Mouse (Mus musculus) MEL (cell line): ENCODE data around the gene Agpat1. TPM values are rescaled to one million over a fixed set of nuclear protein-coding genes. Genes with fewer than 3 reads are reported as not detected.

Experiments used
- DNase-seq: peaks from one replicate; pipeline ENCODE4 v3.0.0; 2011; ENCODE audit warnings: low read depth, low spot score
- H3K27ac ChIP-seq: 2 replicates; pipeline ENCODE4 v1.5.1; 2012; ENCODE audit warnings: low read depth, mild to moderate bottlenecking, control low read depth, low read length, moderate library complexity; ENCODE audit not compliant: control insufficient read depth
- H3K27me3 ChIP-seq, 2 experiments: fragments of 150-350 bp in 1 of 2; sonication (generic) in 1 of 2; 2 replicates each; pipeline ENCODE4 v1.6.1; 2012; ENCODE audit warnings: low read length in 2 of 2, mild to moderate bottlenecking in 2 of 2, improper control_type of control experiment in 1 of 2, moderate library complexity in 1 of 2; ENCODE audit not compliant: insufficient read depth in 2 of 2, control insufficient read depth in 1 of 2
- H3K36me3 ChIP-seq, 2 experiments: 2 replicates each; pipeline ENCODE4 v1.6.1; 2012 to 2014; ENCODE audit warnings: low read length in 2 of 2, improper control_type of control experiment in 1 of 2, inconsistent platforms in 1 of 2, mild to moderate bottlenecking in 1 of 2; ENCODE audit not compliant: insufficient read depth in 2 of 2, control insufficient read depth in 1 of 2
- H3K4me1 ChIP-seq, 2 experiments: fragments of 150-350 bp in 1 of 2; sonication (generic) in 1 of 2; 2 replicates each; pipeline ENCODE4 v1.6.1; 2012; ENCODE audit warnings: low read length in 2 of 2, improper control_type of control experiment in 1 of 2, mild to moderate bottlenecking in 1 of 2; ENCODE audit not compliant: insufficient read depth in 2 of 2, control insufficient read depth in 1 of 2
- H3K4me3 ChIP-seq, 2 experiments: fragments of 150-350 bp in 1 of 2; sonication (generic) in 1 of 2; 2 replicates each; pipeline ENCODE4 v1.5.1; 2012; ENCODE audit warnings: low read depth in 2 of 2, low read length in 2 of 2, mild to moderate bottlenecking in 2 of 2, moderate library complexity in 2 of 2, control low read depth in 1 of 2, improper control_type of control experiment in 1 of 2; ENCODE audit not compliant: control insufficient read depth in 1 of 2, insufficient read depth in 1 of 2
- H3K79me2 ChIP-seq: 2 replicates; pipeline ENCODE4 v1.6.1; 2012; ENCODE audit warnings: mild to moderate bottlenecking, low read length, moderate library complexity; ENCODE audit not compliant: control insufficient read depth, poor library complexity, insufficient read depth
- H3K9ac ChIP-seq: 2 replicates; pipeline ENCODE4 v1.6.1; 2012; ENCODE audit warnings: low read depth, mild to moderate bottlenecking, control low read depth, low read length, moderate library complexity; ENCODE audit not compliant: control insufficient read depth, poor library complexity, severe bottlenecking
- H3K9me3 ChIP-seq: fragments of 150-350 bp; sonication (generic); replicated peaks from 2 replicates; pipeline ENCODE4 v1.6.1; 2012; ENCODE audit warnings: mild to moderate bottlenecking, low read length, improper control_type of control experiment, moderate library complexity; ENCODE audit not compliant: insufficient read depth
- CTCF ChIP-seq, 3 experiments: IDR thresholded peaks in 2 of 3; conservative IDR thresholded peaks in 1 of 3; 2 replicates each; pipeline ENCODE4 v1.5.1; 2011 to 2012; ENCODE audit warnings: low read length in 3 of 3, low read depth in 2 of 3, mild to moderate bottlenecking in 2 of 3, improper control_type of control experiment in 1 of 3, inconsistent platforms in 1 of 3, mixed read lengths in 1 of 3, moderate library complexity in 1 of 3; ENCODE audit not compliant: control insufficient read depth in 1 of 3, insufficient read depth in 1 of 3, poor library complexity in 1 of 3, severe bottlenecking in 1 of 3
- E2F4 ChIP-seq: IDR thresholded peaks from 2 replicates; pipeline ENCODE4 v1.6.1; 2011; ENCODE audit warnings: low read depth, low read length, improper control_type of control experiment, borderline replicate concordance
- ELF1 ChIP-seq: IDR thresholded peaks from 2 replicates; pipeline ENCODE4 v1.6.1; 2014; ENCODE audit warnings: low read depth, mild to moderate bottlenecking, inconsistent platforms, low read length, improper control_type of control experiment, moderate library complexity
- GABPA ChIP-seq: IDR thresholded peaks from 2 replicates; pipeline ENCODE4 v1.6.1; 2012; ENCODE audit warnings: low read depth, mild to moderate bottlenecking, inconsistent platforms, low read length, improper control_type of control experiment, moderate library complexity
- MAFK ChIP-seq: IDR thresholded peaks from 2 replicates; pipeline ENCODE4 v1.6.1; 2011; ENCODE audit warnings: low read depth, mild to moderate bottlenecking, low read length, improper control_type of control experiment, borderline replicate concordance
- MAX ChIP-seq: IDR thresholded peaks from 2 replicates; pipeline ENCODE4 v1.6.1; 2011; ENCODE audit warnings: low read length, improper control_type of control experiment
- MEF2A ChIP-seq: IDR thresholded peaks from 2 replicates; pipeline ENCODE4 v1.6.1; 2014; ENCODE audit warnings: low read depth, mild to moderate bottlenecking, inconsistent platforms, low read length, improper control_type of control experiment; ENCODE audit not compliant: poor library complexity, insufficient replicate concordance, severe bottlenecking; ENCODE audit errors: extremely low read depth
- MXI1 ChIP-seq: IDR thresholded peaks from 2 replicates; pipeline ENCODE4 v1.6.1; 2011; ENCODE audit warnings: mild to moderate bottlenecking, low read depth, low read length, improper control_type of control experiment
- MYB ChIP-seq: IDR thresholded peaks from 2 replicates; pipeline ENCODE4 v1.6.1; 2011; ENCODE audit warnings: mild to moderate bottlenecking, low read depth, low read length, improper control_type of control experiment
- SIN3A ChIP-seq: IDR thresholded peaks from 2 replicates; pipeline ENCODE4 v1.6.1; 2012; ENCODE audit warnings: low read length, improper control_type of control experiment, inconsistent platforms
- TAL1 ChIP-seq: IDR thresholded peaks from 2 replicates; pipeline ENCODE4 v1.6.1; 2012; ENCODE audit warnings: mild to moderate bottlenecking, inconsistent platforms, low read length, moderate library complexity, mixed read lengths
- TBP ChIP-seq: IDR thresholded peaks from 2 replicates; pipeline ENCODE4 v1.8.0; 2011; ENCODE audit warnings: low read depth, low read length, improper control_type of control experiment
- TCF12 ChIP-seq: IDR thresholded peaks from 2 replicates; pipeline ENCODE4 v1.6.1; 2014; ENCODE audit warnings: low read depth, mild to moderate bottlenecking, inconsistent platforms, low read length, improper control_type of control experiment, moderate library complexity
- UBTF ChIP-seq: IDR thresholded peaks from 2 replicates; pipeline ENCODE4 v1.6.1; 2012; ENCODE audit warnings: low read depth, mild to moderate bottlenecking, inconsistent platforms, low read length, improper control_type of control experiment, moderate library complexity, borderline replicate concordance; ENCODE audit not compliant: insufficient read depth
- polyA plus RNA-seq, 2 experiments: library from polyadenylated mRNA; stranded (reverse) in 1 of 2; unstranded in 1 of 2; fragments of >175 nt in 1 of 2; fragments of >200 nt in 1 of 2; gene quantifications; 2 replicates each; pipeline versions ENCODE4 v1.2.1 to v1.2.4; 2012; ENCODE audit warnings: low replicate concordance in 2 of 2, low read depth in 1 of 2; ENCODE audit not compliant: insufficient read length in 2 of 2, insufficient read depth in 1 of 2, missing spikeins in 1 of 2
- total RNA-seq: library from RNA; depleted of rRNA; stranded (reverse); fragments of 300-350 nt; gene quantifications from 2 replicates; pipeline ENCODE4 v1.2.3, GENCODE M21; 2012

Gene Agpat1
- total and polyA plus RNA-seq, 3 experiments, result 85.2 to 153 TPM; not detected in 1

- Histone ChIP-seq H3K36me3 (peaks cover 0 to 5% of the 10 kb centered on the region in 2 experiments; a peak in 2 of 4 replicates), H3K27me3 (no peaks in the 10 kb centered on the region), H3K9me3 (no peaks in the 10 kb centered on the region), H3K4me3 (no peak overlapping the region), H3K27ac (no peak overlapping the region), H3K79me2 (peaks cover 9% of the 10 kb centered on the region; the same call in 1 of the 2 replicates), H3K9ac (no peak overlapping the region), H3K4me1 (peaks cover 2 to 9% of the 10 kb centered on the region in 2 experiments; a peak in 3 of 4 replicates)
- TF ChIP-seq E2F4, result no peak
- no peak for DNase-seq
Observed at GRCm38 (mm10) chr17:34583397-34583796, 20.7 kb upstream of the Agpat1 start.

DNA sequence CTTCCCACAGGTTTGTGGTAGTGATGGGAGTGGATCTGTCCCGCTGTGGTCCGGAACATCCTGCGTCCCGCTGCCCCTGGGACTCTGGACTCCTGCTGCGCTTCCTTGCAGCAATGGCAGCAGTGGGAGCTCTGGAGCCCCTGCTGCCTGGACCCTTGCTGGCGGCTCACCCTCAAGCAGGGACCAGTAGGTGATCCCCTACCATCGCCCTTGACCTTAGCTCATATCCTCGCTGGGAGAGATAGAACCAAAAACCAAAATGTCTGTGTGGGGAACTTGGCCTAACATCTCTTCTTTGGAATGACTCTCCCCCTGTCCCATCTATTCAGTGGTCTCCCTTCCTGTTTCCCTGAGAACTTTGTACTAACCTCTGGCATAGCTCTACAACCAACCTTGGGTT is 20.2 kb upstream of the Agpat1 start:
- H3K36me3 ChIP-seq, result peaks cover 0 to 10% of the 10 kb centered on the region in 2 experiments; a peak in 2 of 4 replicates

GRCm38 (mm10) chr17:34585121-34585520 is 18.9 kb upstream of the Agpat1 start:
- Histone ChIP-seq H3K79me2 (peaks cover 9% of the 10 kb centered on the region; the same call in 1 of the 2 replicates), H3K4me3 (no peak overlapping the region), H3K4me1 (peaks cover 7 to 21% of the 10 kb centered on the region in 2 experiments), H3K9me3 (no peaks in the 10 kb centered on the region), H3K36me3 (peaks cover 0 to 18% of the 10 kb centered on the region in 2 experiments; a peak in 2 of 4 replicates), H3K27ac (no peak overlapping the region), H3K9ac (no peak overlapping the region), H3K27me3 (no peaks in the 10 kb centered on the region)
- DNase-seq, result no peak
- no peak for TF ChIP-seq MAFK
- no peak for TF ChIP-seq MXI1
- TF ChIP-seq SIN3A, result no peak
- TF ChIP-seq TBP, result no peak
- TF ChIP-seq MYB, result no peak
- no peak for TF ChIP-seq ELF1

More for the DNA sequence above, 20.2 kb upstream of the Agpat1 start:
- TF ChIP-seq TCF12, result no peak
- TF ChIP-seq E2F4, result no peak
- TF ChIP-seq MAX, result no peak
- TF ChIP-seq MEF2A, result no peak
- TF ChIP-seq UBTF, result no peak
- TF ChIP-seq GABPA, result no peak
- no peak for TF ChIP-seq CTCF (IDR thresholded peaks at IDR 0.05 in 2 of 3, conservative IDR thresholded peaks at IDR 0.05 in 1 of 3; ENCODE audit: control insufficient read depth in 1 of 3, insufficient read depth in 1 of 3, low read depth in 2 of 3, low read length in 3 of 3, poor library complexity in 1 of 3, severe bottlenecking in 1 of 3)
- TF ChIP-seq TAL1, result no peak
- no peak for TF ChIP-seq TBP
- Histone ChIP-seq H3K9ac (no peak overlapping the region), H3K9me3 (no peaks in the 10 kb centered on the region), H3K4me3 (no peak overlapping the region), H3K4me1 (peaks cover 4 to 12% of the 10 kb centered on the region in 2 experiments; a peak in 3 of 4 replicates), H3K79me2 (peaks cover 9% of the 10 kb centered on the region; the same call in 1 of the 2 replicates), H3K27me3 (no peaks in the 10 kb centered on the region), H3K27ac (no peak overlapping the region)
- no peak for DNase-seq
